Mouse (Mus musculus): ENCODE measurements around the gene Vgf.

The Vgf gene

DNA sequence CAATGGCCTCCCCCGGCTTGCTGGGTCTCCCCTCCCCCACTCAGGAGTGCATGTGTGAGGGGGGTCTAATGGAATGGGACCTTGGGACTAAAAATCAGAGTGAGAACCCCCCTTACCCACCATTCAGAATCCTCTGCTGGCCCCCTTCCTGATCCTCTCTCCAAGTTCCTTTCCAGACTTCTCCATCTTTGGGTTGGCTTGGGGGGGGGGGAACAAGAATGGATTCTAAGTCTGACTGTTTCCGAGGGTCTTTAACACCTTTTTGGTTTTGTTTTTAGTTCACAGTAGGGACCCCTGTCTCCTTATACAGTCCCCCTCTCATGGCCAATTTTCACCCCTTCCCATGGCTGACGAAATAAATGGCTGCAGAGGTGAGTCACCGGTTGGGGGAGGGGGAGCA lies at the start of gene Vgf:
Gene Vgf (plus strand): TSS at position 301 of the 400 bp plus-strand sequence.
- in situ Hi-C loops (cut with MboI; ENCODE audit: unreplicated experiment in 2 of 2): no loop called here

GRCm38 (mm10) chr5:136977769-136978168 lies 48.4 kb upstream of the Vgf start:
- in situ Hi-C loops (cut with MboI; ENCODE audit: unreplicated experiment in 2 of 2): no loop called here

DNA sequence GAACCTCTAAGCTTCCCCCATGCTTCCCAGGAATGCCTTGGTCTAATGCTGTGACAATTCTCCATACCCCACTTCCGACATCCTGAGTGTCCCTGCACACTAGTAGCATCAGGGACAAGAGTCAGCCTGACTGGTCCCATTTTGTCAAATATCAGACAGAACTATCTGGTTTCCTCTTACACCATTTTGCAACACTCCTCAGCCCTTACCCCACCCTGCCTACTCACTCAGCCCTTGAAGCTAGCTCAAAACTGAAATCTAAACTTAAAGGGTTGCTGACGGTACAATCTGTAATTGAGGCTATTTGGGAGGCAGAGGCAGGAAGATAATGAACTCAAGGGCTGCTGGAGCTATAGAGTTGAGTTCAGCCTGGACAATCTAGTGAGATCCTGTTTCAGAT lies 46.4 kb upstream of the Vgf start:
- in situ Hi-C loops (cut with MboI; ENCODE audit: unreplicated experiment in 2 of 2): no loop called here

- in situ Hi-C loops (cut with MboI; ENCODE audit: unreplicated experiment in 2 of 2): no loop called here
These were observed 45.2 kb upstream of the Vgf start for GRCm38 (mm10) chr5:136980974-136981373.

- in situ Hi-C loops (cut with MboI; ENCODE audit: unreplicated experiment in 2 of 2): no loop called here
These were observed 43.8 kb upstream of the Vgf start for GRCm38 (mm10) chr5:136982338-136982930.

- in situ Hi-C loops (cut with MboI; ENCODE audit: unreplicated experiment in 2 of 2): no loop called here
These were observed 41.4 kb upstream of the Vgf start for GRCm38 (mm10) chr5:136984828-136985227.

DNA sequence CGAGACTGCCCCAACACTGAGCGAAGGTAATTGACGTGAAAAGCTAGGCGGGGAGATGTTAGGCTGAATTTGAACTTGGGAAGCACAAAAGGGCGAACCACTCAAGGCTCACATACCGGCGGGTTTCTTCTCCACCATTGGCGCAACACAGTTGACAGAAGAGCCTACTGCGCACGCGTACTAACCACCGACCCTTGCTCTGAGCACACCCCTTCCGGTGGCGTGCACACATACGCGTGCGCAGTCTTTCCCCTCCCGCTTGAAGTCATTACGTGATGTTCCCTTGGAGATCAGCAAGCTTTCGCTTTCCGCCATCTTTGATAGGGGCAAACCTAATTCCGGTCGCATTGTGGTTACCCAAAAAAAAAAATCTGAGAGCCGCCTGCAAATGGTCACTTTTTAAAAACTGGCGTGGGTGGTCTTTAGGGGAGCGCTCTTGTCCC lies 39.5 kb upstream of the Vgf start, which contains the start of gene Plod3:
Gene Plod3 (plus strand): TSS at position 325 of the 443 bp plus-strand sequence.
- in situ Hi-C loops (cut with MboI; ENCODE audit: unreplicated experiment in 2 of 2): no loop called here

DNA sequence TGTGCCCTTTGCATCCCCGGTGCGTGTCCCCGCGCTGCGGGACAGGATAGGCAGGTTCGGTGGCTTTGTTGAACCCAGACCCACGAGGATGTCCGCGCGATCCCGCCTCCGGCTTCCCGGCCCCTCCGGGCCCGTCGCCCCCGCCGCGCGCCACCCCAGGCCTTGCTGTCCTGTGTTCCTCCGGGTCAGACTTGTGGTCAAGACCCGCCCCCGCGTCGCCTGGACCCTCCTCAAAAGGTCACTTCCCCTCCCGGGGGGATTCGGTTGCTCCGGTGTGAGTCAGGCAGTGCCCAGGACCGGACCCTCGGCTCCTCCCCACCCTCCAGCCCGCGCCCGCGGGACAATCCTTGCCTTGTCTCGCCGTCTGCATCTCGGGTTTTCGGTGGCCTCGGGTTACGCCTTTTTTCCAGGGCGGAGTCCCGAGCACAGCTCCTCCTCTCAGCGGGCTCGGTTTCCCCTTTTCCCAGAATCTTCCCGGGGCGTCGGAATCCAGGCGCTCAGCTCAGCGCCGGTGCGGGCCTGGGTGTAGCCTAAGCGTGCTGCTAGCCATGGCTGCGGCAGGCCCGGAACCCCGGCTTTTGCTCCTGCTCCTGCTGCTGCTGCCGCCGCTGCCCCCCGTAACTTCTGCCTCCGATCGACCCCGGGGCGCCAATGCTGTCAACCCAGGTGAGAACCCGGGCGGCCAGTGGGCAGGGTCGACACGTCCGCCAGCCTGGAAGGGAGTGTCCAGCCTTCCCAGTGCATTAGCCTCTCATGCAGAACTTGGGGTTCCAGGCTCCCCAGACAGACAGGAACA lies 38.9 kb upstream of the Vgf start:
- in situ Hi-C loops (cut with MboI; ENCODE audit: unreplicated experiment in 2 of 2): no loop called here

GRCm38 (mm10) chr5:136987934-136988271 lies 38.3 kb upstream of the Vgf start, which contains the start of gene Znhit1:
Gene Znhit1, minus strand, starts transcription at chr5:136988021.
- in situ Hi-C loops (cut with MboI; ENCODE audit: unreplicated experiment in 2 of 2): no loop called here

GRCm38 (mm10) chr5:136988420-136988819 lies 37.8 kb upstream of the Vgf start:
- in situ Hi-C loops (cut with MboI; ENCODE audit: unreplicated experiment in 2 of 2): no loop called here

DNA sequence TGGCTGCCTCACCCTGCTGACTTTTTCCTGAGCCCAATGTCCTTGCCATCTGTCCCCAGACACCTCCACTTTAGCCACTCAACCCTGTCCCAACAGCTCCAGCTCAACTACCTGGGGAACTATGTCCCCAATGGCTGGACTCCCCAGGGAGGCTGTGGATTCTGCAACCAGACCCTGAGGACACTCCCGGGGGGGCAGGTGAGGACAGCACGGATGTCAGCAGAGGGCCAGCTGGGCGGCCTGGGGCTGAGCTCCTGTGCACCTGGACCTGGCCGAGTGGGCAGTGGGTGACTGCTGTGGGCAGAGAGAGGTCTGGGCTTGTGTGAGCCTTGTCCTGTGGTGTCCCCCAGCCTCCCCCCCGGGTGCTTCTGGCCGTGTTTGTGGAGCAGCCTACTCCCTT lies 36.4 kb upstream of the Vgf start:
- in situ Hi-C loops (cut with MboI; ENCODE audit: unreplicated experiment in 2 of 2): no loop called here

DNA sequence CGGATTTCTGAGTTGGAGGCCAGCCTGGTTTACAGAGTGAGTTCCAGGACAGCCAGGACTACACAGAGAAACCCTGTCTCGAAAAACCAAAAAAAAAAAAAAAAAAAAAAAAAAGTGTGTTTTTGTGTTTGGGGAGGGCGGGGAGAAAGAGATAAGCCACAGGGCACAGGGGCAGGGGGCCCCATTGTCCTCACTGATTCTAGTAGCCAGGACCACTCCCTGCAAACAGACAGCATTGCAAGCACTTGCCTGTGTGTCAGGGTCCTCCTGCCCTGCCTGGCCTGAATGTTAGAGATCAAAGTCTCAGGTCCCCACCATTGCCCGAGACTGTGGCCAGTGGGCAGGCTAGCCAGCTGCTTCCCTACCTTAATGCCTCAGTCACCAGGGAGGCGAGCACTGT lies 26.7 kb upstream of the Vgf start:
- in situ Hi-C loops (cut with MboI; ENCODE audit: unreplicated experiment in 2 of 2): no loop called here

DNA sequence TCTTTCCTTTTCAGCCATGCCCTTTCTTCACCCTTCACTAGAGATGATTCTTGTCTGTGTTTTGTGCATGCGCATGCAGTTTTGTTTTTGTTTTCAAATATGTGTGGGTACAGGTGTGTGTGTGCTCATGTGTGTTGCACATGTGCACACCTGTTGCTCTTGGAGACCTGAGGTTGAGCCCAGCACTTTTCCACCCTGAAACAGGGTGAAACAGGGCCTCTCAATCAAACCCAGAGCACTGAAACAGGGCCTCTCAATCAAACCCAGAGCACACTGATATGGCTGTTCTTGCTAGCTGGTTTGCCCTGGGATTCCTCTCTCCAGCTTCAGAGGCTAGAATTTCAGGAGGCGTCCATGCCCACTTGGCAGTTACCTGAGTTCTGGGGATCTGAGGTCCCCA lies 25.6 kb upstream of the Vgf start:
- in situ Hi-C loops (cut with MboI; ENCODE audit: unreplicated experiment in 2 of 2): no loop called here

GRCm38 (mm10) chr5:137007276-137007675 lies 18.9 kb upstream of the Vgf start:
- in situ Hi-C loops (cut with MboI; ENCODE audit: unreplicated experiment in 2 of 2): no loop called here

DNA sequence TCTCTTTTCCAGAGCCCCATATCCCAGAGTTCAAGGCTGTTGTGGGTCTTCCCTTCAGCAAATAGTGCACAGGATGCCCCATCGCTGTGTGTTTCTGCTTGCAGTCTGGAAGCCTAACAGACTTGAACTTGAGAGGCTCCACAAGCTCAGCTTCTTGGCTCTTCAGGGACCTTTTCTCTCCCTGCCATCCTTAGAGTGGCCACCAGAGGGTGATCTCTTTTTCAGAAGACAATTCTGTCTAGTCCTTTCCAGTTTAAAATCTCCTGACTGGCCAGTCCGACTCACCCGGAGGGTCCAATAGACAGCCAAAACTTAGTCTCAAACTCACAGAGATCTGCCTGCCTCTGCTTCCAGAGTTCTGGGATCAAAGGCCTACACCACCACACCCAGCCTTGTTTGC lies 16.2 kb upstream of the Vgf start:
- in situ Hi-C loops (cut with MboI; ENCODE audit: unreplicated experiment in 2 of 2): no loop called here

DNA sequence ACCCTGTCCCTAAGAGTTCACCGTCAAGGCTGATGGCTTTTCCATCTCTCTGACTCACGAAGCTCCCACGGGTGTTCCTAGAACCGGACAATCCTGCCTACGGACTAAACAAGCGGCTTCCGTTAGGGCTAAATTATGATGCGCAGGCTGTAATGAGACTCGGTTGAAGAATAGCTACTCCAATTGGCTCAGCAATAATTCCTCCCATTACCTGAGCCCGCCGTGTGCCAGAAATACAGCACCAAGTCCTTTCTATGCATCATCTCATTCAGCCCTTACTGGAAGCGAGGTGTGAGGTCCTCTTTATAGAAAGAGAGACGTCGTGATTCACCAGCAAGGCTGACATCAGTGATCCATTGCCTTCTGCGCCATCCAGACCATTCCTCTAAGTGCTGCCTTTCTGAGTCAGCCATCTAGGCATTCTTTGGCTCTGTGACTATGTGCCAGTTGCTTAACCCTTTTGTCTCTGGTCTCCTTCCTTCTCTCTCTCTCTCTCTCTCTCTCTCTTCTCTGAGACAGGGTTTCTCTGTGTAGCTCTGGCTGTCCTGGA lies 13.7 kb upstream of the Vgf start:
- in situ Hi-C loops (cut with MboI; ENCODE audit: unreplicated experiment in 2 of 2): no loop called here

- in situ Hi-C loops (cut with MboI; ENCODE audit: unreplicated experiment in 2 of 2): no loop called here
These were observed 10.3 kb upstream of the Vgf start for GRCm38 (mm10) chr5:137015913-137016312.

DNA sequence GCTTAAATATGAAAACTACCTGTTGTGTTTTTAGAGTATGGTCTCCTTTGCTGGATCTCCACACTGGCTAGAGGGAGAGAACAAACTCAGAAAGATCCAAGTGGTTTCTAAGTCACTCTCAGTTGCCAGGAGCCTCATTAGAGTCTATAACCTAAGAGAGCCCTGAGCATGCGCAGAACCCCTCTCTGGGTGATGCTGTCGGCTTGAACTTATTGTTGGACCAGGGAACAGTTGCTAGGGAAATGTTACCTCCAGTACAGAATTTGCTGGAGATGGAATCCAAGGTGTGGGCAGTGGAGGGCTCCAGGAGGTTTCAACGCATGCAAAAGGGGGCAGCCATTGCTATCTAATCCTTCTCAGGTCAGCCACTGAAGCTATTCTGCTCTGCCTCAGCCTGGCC lies 1.9 kb upstream of the Vgf start:
- in situ Hi-C loops (cut with MboI; ENCODE audit: unreplicated experiment in 2 of 2): loop anchor here (5.0 kb wide), 1 partner anchor 83 kb away; no protein-coding TSS in a partner anchor

- in situ Hi-C loops (cut with MboI; ENCODE audit: unreplicated experiment in 2 of 2): no loop called here
These were observed 1.1 kb upstream of the Vgf start for GRCm38 (mm10) chr5:137025132-137025531.

DNA sequence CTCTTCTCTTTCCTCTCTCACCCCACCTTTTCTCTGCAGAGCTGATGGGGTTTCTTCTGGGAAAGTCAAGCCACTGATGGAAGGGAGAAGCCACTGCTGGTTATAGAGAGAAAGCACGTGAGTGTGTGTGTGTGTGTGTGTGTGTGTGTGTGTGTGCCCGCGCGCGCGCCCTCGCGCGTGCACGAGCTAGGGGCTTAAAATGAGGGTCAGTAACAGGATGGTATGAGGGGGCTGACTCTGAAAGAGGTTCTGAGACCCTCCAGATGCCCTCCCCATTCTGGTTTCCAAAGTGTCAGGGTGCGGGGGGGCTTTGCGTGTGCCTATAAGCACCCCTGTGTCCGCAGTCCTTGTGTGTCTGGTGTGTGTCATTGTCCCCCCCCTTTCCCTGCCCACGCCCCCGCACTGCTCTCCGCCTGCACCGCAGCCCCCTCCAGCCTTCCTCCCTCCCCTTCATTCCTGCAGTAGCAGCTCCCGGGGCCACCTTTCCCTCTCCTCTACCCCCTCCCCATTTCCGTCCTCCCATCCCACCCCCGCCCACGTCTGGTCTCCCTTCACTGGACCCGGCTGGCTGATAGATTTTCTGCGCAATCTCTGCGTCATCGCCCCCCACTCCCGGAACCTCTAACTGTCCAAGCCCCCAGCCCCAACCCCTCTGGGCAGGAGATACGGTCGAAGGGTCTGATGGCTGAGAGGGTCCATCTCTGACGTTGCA lies 2.5 kb downstream of the Vgf start:
- in situ Hi-C loops (cut with MboI; ENCODE audit: unreplicated experiment in 2 of 2): no loop called here

- in situ Hi-C loops (cut with MboI; ENCODE audit: unreplicated experiment in 2 of 2): no loop called here
These were observed 3.0 kb downstream of the Vgf start for GRCm38 (mm10) chr5:137029273-137029585.

All from v-Abl transformed pro-B cells (cell line).